Mouse (Mus musculus) left cerebral cortex, postnatal 10 days (tissue): ENCODE measurements at regions not wholly inside any gene's neighbourhood (a gene's known extent, or its start where the extent isn't known, plus 50 kb on each side); places are given as distances from the start of the nearest gene placed in this dataset.

ENCODE experiments used
- DNase-seq, 2 experiments: peaks; one replicate each; pipeline ENCODE4 v3.0.0; 2021 to 2022; ENCODE audit warnings: low spot score in 2 of 2, mixed read lengths in 1 of 2; ENCODE audit errors: extremely low spot score in 1 of 2
- intact Hi-C: fragments of 180-260 bp; cut with DNase I; formaldehyde crosslinking; loops from one replicate; pipeline ENCODE4 v1.15.1; 2025

GRCm38 (mm10) chr8:34482676-34483075 lies 371.1 kb upstream of the Gm10131 start:
- intact Hi-C loops: loop anchor here (10.0 kb wide), 1 partner anchor 268 kb away; no protein-coding TSS in a partner anchor
- DNase-seq: no peak

DNA sequence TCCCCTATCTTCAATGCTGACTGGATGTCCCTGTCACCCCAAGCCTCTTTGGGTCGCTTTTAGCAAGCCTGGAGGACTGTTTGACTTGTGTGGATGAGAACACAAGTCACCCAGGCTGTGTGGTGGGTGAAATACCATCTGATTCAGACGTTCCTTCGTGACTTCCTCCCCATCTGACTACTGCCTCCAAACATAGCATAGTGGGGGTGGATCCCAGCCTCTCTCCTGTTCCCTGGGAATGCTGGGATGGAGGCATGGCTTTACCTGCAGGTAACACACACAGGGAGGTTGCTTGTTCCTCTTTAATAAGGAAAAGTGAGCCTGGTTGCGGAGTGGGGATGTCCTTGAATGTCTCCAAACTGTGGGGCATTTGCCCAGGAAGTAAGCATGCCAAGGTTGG lies 369.0 kb upstream of the Gm10131 start:
- intact Hi-C loops: loop anchor here (10.0 kb wide), 1 partner anchor 266 kb away; no protein-coding TSS in a partner anchor
- DNase-seq: no peak

- intact Hi-C loops: no loop called here
- DNase-seq: no peak
These were observed 367.4 kb upstream of the Gm10131 start for GRCm38 (mm10) chr8:34478891-34479290.

DNA sequence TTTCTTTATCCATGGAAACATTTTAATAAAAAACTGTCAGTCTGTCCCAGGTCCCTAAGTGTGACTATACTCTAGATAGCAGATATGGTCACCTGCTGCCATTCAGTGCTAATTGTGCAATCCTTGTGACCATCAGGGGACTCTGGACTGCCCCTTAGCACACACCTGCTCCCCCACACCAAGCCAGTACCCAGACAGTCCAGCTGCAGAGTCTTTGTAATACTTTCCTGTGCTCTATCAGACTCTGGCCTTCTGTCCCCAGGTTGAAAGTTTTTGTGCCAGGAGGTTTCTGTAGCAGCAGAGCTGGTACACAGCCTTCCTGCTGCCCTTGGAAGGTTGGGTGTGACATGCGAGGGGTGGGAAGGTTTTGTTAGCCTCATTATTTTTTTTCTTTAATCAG lies 366.9 kb upstream of the Gm10131 start:
- intact Hi-C loops: no loop called here
- no peak for DNase-seq

DNA sequence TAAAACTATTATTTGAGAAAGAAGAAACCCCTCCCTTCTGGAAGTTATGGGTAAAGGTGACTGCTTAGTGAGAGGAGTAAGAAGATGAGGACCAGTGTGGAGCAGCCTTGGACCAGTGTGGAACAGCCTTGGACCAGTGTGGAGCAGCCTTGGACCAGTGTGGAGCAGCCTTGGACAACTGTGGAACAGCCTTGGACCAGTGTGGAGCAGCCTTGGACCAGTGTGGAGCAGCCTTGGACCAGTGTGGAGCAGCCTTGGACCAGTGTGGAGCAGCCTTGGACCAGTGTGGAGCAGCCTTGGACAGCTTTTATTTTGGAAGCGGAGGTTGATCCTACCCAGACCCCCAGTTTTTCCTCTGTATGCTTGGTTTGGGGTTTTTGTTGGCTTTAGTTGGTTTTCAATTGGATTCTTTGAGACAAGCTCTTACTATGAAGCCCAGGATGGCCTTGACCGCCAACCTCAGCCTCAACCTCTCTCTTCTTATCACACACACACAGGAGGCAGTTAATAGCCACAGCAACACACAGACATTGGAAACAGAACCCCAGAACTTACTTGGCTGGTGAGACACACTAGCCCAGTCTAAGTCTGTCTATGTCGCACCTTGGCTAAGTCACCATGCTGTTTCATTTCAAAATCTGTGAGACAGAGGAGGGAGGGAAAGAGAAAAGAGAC lies 364.7 kb upstream of the Gm10131 start:
- intact Hi-C loops: no loop called here
- DNase-seq: no peak

- no peak for DNase-seq
- intact Hi-C loops: no loop called here
These were observed 363.1 kb upstream of the Gm10131 start for GRCm38 (mm10) chr8:34474593-34474992.

GRCm38 (mm10) chr8:34473769-34474168 lies 362.2 kb upstream of the Gm10131 start:
- intact Hi-C loops: no loop called here
- DNase-seq: no peak

DNA sequence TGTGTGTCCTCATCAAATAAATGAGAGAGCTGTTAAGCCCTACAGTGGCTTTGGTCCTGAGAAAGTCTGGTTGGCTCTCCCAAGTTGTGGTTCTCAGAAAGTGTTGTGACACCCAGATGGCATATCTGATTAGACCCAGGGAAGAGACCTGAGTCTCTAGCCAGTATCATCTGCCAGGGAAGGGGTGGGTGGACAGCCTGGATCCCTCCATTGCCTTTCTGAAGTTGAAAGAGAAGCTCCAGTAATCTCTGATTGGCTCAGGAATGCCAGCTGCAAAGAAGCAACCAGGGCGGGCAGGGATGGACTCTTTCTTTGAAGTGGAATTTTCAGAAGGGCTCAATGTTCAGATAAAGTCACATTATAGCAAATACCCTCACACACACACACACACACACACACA lies 361.8 kb upstream of the Gm10131 start:
- DNase-seq: no peak
- intact Hi-C loops: no loop called here

DNA sequence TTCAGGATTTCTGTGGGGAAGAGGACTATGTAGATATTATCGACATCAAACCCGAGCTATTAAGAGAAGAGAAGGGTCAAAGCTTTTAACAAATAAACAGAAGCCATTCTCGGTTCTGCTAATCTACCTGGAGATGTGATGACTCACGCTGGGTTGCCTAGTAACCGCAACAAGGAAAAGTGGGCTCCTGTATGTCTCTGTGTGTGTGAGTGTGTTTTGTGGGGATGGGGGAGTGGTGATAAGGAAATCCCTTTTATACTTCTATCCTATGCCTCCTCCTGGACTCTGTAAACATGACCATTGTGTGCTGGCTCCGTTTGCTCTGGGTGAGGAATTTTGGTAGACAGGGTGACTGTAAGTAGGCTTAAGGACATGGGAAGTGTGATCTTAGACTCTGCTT lies 361.3 kb upstream of the Gm10131 start:
- DNase-seq: no peak

GRCm38 (mm10) chr8:34472434-34472833 lies 360.9 kb upstream of the Gm10131 start:
- intact Hi-C loops: no loop called here

More for the DNA sequence above, 361.3 kb upstream of the Gm10131 start:
- intact Hi-C loops: no loop called here

DNA sequence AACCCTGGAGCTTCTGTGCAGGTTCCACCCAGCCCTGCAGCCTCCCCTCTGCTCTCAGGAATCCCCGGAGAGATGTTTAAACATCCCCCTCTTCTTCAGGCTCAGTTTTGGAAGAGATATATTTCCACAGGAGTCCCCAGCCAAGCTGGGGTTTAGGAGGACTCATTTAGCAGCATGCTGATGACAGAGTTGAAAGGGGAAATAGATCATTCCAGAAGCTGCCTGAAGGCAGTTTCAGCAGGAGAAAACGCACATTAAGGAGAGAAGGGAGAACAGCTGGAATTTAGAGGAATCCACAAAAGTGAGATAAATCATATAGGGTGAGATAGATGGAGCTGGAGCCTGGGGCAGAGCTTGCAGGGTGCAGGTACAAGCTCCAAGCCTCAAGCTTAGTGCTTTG lies 357.6 kb upstream of the Gm10131 start:
- DNase-seq: no peak
- intact Hi-C loops: no loop called here

More at GRCm38 (mm10) chr8:34472434-34472833, 360.9 kb upstream of the Gm10131 start:
- DNase-seq: no peak

DNA sequence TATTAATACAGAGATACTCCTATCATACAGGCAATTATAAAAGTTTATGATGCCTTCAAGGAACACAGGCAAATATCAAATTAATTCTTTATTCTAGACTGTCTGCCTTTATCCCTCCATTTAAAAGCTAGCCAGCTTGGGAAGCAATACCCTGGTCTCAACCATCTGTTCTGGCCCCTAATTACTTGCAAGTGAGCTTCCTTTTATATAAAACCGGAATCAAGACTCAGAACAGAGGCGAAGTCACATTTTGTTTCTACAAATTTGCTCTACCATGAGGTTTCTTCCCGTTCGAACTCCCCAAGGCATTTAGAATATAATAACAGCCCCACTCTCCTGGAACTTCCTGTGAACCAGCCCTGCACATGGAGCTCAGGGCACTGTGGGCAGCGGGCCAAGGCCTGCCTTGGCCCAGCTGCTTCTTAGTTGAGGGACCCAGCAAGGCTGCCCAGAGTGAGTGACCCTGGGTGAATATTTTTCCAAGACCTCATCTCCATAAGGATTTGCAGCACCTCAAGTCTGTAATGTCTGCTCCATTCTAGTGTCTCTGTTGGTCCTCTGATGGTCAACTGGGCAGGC lies 355.3 kb upstream of the Gm10131 start:
- intact Hi-C loops: no loop called here
- DNase-seq: no peak

GRCm38 (mm10) chr8:34465398-34465797 lies 353.9 kb upstream of the Gm10131 start:
- intact Hi-C loops: no loop called here

DNA sequence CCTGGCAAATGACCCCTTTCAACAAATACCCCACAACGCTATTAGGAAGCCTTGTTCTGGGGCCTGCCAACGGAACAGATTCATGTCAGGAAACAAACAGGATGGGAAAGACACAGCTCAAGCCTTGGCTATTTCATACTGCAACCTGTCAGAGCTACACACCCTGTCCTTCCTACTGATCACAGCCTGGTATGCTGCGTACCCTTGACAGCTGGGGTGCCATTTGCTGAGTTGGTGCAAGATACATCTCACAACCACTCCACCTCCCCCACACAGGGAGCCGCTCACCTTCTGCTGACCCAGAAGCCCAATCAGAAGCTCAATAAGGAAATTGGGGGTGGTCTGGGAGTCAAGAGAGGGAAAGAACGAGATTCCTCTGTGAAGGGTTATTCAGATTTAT lies 350.7 kb upstream of the Gm10131 start:
- intact Hi-C loops: no loop called here
- no peak for DNase-seq

More at GRCm38 (mm10) chr8:34465398-34465797, 353.9 kb upstream of the Gm10131 start:
- DNase-seq: no peak

GRCm38 (mm10) chr8:34458300-34458699 lies 346.8 kb upstream of the Gm10131 start:
- no peak for DNase-seq

DNA sequence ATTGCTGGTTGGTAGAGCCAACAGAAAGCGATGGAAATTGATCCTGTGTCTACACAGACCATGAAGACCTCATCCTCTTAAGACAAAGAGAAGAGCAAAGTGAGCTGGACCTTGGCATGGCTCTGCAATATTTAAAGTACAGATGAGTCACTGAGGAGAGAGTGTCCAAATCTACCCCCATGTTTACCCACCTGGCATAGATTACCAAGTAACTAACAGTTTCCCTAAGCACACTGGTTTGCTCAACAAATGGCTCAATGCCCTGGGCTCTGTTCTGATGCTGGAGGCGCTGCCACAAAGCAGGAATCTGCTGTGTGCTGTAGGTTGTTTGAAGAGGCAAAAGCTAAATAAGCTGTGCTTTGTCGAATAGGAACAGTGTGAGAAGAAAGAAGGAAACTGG lies 345.0 kb upstream of the Gm10131 start:
- intact Hi-C loops: no loop called here
- no peak for DNase-seq

More at GRCm38 (mm10) chr8:34458300-34458699, 346.8 kb upstream of the Gm10131 start:
- intact Hi-C loops: no loop called here

DNA sequence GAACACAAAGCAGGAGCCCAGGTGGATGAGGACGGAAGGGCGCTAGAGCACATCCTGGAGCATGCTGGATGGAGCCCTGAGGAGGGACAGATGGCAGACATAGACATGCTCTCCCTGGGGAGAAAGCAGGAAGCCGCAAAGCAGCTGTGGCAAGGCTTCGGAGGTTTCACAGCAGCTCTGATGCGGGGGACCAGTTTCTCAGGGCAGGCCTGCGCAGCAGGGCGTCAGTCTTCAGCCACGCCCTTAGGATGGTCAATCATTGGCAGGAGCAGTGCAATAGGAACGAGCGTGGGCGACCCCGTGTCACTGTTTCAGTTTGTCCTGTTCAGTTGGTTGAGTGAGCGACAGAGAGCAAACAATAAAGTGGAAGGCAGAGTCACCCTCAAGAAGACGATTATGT lies 343.8 kb upstream of the Gm10131 start:
- intact Hi-C loops: no loop called here
- peak in 1 of 2 experiments; percentile 59 for DNase-seq

DNA sequence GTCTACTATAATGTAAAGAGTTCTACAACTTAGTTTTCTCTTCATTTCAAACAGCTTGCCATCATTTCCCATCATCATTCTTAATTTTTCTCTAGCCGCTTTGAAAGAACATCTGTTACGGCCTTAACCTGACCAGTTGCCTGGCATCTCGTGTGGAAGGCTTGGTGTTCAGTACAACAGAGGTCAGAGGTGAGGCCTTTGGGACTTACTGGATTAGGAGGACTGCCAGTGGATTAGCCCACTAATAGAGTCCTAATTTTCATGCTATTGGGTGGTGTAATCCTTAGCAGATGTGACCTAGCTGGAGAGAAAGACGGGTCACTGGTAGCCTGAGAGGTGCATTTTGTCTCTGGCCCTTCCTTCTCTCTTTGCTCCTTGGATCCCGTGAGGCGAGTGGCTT lies 341.3 kb upstream of the Gm10131 start:
- DNase-seq: no peak
- intact Hi-C loops: no loop called here

DNA sequence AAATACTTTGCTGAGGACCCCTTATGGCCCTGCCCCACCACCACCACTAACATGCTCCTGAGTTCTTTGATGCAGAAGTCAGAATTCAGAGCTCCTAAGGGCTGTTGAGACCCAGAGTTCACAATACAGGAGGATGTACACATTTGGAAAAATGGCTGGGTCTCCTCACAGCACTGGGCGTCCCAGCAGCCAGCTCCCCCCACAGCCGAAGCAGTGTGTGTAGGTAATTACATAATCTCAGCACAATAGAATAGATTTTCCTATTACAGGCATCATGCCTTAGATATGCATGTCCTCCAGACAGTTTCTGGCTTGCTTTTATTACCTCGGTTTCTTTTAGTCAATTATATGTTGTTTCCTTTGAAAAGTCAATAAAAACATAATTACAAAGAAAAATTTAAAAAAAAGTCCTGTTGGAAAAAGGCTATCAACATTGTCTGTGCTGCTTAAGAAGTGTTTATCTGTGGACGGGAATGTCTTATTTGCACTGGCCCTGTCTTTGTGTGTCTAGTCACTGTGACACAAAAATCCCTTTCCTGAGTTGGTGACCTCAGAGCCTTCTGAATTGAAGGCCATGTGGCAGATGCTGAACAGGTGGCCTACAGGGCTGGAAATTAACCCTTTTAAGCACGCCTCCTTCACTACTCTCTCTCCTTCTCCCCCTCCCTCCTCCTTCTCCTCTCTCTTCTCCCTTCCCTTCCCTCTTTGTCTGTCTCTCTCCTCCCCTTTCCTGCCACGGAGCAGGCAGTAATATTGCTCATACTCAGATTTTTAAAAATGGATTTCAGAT lies 339.9 kb upstream of the Gm10131 start:
- no peak for DNase-seq
- intact Hi-C loops: no loop called here
